Mouse (Mus musculus): Measurements from ENCODE around the gene Zfp821.

DNA sequence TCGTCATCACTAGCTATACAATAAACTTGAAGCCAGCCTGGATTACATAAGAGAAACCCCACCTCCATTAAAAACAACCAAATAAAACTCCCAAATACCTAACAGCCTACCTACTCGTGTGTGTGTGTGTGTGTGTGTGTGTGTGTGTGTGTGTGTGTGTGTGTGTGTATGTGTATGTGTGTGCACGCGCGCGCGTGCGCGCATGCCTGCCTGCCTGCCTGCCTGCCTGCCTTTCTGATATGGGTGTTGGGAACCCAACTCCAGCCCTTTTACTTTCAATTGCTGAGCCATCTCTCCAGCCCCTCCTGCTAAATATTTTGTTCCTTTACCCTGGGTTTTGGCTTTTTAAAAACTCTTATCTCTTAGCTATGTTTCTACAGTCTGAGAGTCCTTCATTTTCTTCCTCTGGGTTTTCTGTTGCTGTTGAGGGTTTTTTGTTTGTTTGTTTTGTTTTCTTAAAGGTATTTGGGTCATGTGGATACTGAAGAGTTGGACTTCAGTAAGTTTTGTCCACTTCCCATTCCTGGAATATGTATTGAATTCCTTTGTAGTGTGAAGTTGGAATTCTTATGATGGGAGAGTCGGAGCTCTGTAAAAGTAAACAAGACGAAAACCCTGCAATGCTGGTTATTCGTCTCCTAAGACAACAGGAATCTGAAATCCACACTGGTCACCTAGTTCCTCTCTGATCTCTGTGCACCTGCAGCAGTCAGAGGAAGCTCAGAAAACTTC lies 42.3 kb downstream of the Zfp821 start:
- TF ChIP-seq POLR2A (IDR thresholded peaks at IDR 0.05; ENCODE audit: insufficient read depth, low read depth, low read length) (no peak), CTCF (IDR thresholded peaks at IDR 0.05) (no peak), EP300 (IDR thresholded peaks at IDR 0.05; ENCODE audit: insufficient read depth, low read depth, low read length) (no peak)

All from heart, adult 2 months (tissue).